Mouse (Mus musculus) right cerebral cortex, adult 18-20 months (tissue): ENCODE data around the gene Slc41a1.

ENCODE experiments used
- DNase-seq: peaks from one replicate; pipeline ENCODE4 v3.0.0; 2022; ENCODE audit warnings: mixed read lengths

The Slc41a1 gene

GRCm38 (mm10) chr1:131890043-131890658 lies 62.9 kb downstream of the Slc41a1 start:
- DNase-seq: no peak

- no peak for DNase-seq
Observed at GRCm38 (mm10) chr1:131891436-131891835, 64.1 kb downstream of the Slc41a1 start.
